Mouse (Mus musculus): Measurements from ENCODE around the gene Tmem171. TPM values are rescaled to one million over a fixed set of nuclear protein-coding genes. Genes with fewer than 3 reads are reported as not detected.

The Tmem171 gene
- total RNA-seq, 4 experiments from 2014 or later = 0.32 to 1.4 TPM; not detected in 2

DNA sequence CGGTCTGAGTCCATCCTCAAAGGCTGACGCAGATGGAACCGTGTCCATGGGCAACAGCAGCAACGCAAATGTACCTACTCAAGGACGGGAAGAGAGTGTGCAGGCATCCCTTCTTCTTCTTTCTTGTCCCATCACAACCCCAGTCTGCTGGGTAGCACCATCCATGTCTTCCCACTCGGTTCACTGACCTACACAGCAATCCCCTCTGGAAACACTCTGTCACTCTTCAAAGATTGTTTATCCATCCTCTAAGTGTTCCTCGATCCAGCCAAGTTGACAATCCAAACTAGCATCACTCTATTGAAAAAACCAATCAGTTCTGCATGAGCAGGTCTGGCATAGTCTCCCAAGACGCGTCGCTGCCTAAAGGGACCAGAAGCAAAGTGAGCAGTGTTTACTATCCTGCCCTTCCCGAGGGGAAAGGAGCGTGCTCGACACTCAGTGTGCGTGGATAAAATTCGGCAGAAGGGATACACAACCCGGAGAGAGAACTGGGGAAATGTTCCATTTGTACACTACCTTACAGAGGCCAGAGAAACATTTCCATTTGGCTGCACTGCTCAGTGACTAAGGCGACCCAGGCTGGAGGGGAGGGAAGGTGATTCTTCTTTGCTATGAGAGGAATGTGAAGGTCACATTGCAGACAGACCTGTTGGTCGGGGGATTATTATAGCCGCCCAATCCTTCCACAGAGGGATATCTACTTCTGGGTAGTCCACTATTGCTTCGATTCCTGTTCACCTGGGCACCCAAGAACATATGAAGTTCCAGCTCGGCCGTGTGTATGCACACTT, 46.7 kb downstream of the Tmem171 start:
- DNase-seq (ENCODE audit: low spot score in 2 of 2) = no peak

DNA sequence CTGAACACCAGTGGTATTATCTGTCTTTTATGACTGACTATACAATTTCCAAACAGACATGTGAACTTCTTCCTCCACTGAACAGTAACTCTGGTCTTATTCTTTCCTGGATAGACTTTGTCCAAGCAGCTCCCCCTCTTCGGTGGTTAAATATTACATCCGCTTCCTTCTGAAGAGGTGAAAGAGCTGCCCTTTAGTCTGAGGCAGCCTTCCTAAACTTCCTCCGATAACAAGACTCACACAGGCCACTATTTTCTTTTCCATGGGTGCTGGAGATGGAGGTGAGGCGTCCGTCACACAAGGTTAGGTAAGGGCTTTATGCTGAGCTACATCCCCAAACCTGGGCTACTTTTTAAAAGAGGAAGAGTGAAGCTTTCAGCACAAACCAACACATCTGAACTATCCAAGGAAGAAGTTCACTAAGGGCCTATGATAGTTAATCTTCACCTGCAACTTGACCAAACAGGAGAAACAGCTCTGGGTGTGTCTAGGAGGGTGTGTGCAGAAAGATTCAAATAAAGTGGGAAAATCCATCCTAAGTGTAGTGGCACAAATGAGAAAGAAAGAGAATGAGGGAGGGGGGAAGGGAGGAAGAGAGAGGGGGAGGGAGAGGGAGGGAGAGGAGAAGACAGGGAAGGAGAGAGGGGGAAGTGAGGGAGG, 56.0 kb downstream of the Tmem171 start:
- no peak for DNase-seq (ENCODE audit: low spot score in 2 of 2)

DNA sequence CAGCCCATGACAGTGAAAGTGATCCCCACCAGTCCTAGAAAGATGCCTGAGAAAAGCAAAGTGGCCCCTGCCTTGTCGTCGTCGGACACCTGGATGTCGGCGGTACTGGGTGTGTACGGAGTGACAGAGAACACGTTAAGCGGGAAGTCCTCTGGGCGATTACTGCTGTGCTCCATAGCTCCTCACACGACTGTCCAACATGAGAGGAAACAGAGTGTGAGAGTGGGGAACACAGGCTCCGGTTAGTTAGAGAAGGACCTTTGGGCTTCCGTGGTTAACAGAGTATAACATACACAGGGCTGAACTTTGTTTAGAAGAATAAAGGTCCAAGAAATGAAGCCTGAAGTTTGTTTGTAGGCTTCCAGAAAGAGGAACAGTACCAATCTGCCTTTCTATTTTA, 57.5 kb downstream of the Tmem171 start, which contains the start of gene Tmem174:
Tmem174 (minus strand) TSS at position 266 of the 400 bp plus-strand sequence.
- no peak for DNase-seq (ENCODE audit: low spot score in 2 of 2)

DNA sequence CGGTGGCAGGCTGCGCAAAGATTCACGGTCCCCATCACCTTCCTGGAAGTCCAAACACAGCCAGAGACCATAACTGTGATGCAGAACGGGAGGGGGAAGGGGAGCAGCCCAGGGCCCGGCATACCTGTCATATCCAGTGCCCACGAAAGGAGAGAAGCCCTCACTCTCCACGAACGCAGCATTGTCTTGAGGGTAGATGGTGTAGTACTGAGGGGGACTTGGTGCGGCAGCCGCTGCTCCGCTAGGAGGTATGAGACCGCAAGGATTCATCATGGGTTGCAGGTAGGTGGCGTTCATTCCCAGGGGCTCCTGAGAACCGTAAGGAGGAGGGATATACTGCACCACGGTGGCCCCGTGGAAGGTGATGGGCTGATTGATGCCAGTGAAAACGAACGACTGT, 58.1 kb downstream of the Tmem171 start:
- no peak for DNase-seq (ENCODE audit: low spot score in 2 of 2)

Other genes starting within 250 kb of the Tmem171 start
- not detected for gene Gm10320, start 202.8 kb downstream of the Tmem171 start, total RNA-seq (2022)
- not detected for gene Tmem174, start 57.4 kb downstream of the Tmem171 start, total RNA-seq (2022)
- gene Fcho2, start 120.6 kb upstream of the Tmem171 start, total RNA-seq (2022) = 10 to 100 TPM; 14.8 to 21.3 (median 19.2) TPM
- 10 to 100 TPM; 30.7 to 34.4 (median 31.1) TPM for gene Tnpo1, start 231.6 kb upstream of the Tmem171 start, total RNA-seq (2022)

All from gastrocnemius, adult 8-10 months (tissue).